Mouse (Mus musculus): Measurements from ENCODE around the gene Abca14. TPM values are rescaled to one million over a fixed set of nuclear protein-coding genes. Genes with fewer than 3 reads are reported as not detected.

The Abca14 gene
- polyA plus RNA-seq, 2 experiments: 0.03 TPM; not detected in 1

DNA sequence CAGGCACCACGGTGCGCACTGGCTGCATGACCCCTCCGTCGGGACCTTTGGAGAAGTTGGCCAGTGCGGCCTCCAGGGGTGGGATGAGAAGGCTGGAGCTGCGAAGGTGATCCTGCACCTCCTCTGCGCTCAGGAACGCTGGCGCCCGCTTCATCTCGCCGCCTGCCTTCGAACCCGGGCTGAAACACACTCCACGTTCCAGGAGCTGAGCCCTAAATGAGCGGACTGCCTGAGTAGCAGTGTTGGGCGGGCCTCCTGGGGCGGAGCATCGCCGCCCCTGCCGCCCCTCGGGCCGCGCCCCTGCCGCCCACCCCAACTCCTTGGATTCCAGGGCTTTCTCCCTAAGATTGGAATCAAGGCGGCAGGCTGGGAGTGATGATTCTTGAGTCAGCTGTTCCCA lies 2.0 kb upstream of the Abca14 start, which contains the start of gene Crym:
Crym (minus strand) TSS at position 341 of the 400 bp plus-strand sequence.
- Histone ChIP-seq H3K9me3 (ENCODE audit: control insufficient read depth, low read length) (no peaks in the 10 kb centered on the region), H3K4me3 (ENCODE audit: insufficient read depth in 1 of 2, low read depth in 2 of 2, low read length in 2 of 2) (no peak within 1 kb of the TSS), H3K4me1 (replicated peaks; ENCODE audit: control insufficient read depth in 2 of 2, insufficient read depth in 2 of 2, low read length in 1 of 2) (no peaks in the 10 kb centered on the region), H3K36me3 (replicated peaks; ENCODE audit: control insufficient read depth, insufficient read depth, low read depth) (no peaks in the 10 kb centered on the region), H3K27ac (no peak within 1 kb of the TSS), H3K9ac (replicated peaks) (no peak within 1 kb of the TSS), H3K4me2 (ENCODE audit: low read depth) (no peak within 1 kb of the TSS; the same call in 1 of the 2 replicates), H3K27me3 (ENCODE audit: control insufficient read depth, insufficient read depth, low read length) (0 out of 2 replicates have a peak, but pooled peaks cover 2% of the 10 kb centered on the region)
- 7% methylated on average over 26 of the region's 26 CpGs for WGBS (ENCODE audit: insufficient replicate concordance)
- ATAC-seq (ENCODE audit: insufficient read depth) (no peak), DNase-seq (ENCODE audit: low read depth in 3 of 3, low spot score in 3 of 3) (no peak)
- TF ChIP-seq EP300 (IDR thresholded peaks at IDR 0.05; ENCODE audit: low read depth) (no peak), CTCF (IDR thresholded peaks at IDR 0.05; ENCODE audit: low read depth) (no peak)

DNA sequence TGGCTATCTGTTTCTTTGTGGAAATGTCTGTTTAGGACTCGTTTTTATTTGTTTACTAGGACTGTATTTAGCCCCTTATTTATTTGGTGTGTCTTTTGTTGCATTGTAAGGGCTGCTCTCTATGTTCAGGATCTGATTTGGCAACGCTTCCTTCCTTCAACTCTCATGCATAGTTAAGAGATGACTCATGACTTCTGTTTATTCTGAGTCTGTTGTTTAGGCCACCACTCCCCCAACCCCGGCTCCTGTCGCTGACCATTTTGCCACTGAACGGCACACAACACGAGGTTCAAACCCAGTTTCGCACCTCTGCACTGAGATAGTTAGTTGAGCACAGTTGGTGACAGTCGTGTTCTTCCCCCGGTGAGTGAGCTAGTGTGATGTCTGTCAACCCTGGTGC lies 2.2 kb downstream of the Abca14 start:
- H3K27me3 ChIP-seq (ENCODE audit: control insufficient read depth, insufficient read depth, low read length): no peaks in the 10 kb centered on the region
- H3K27ac ChIP-seq: no peak overlapping the region
- ATAC-seq (ENCODE audit: insufficient read depth) (no peak), DNase-seq (ENCODE audit: low read depth in 3 of 3, low spot score in 3 of 3) (no peak)
- no peaks in the 10 kb centered on the region for H3K9me3 ChIP-seq (ENCODE audit: control insufficient read depth, low read length)
- H3K36me3 ChIP-seq (replicated peaks; ENCODE audit: control insufficient read depth, insufficient read depth, low read depth): no peaks in the 10 kb centered on the region
- no peak overlapping the region for H3K9ac ChIP-seq (replicated peaks)
- no peaks in the 10 kb centered on the region for H3K4me1 ChIP-seq (replicated peaks; ENCODE audit: control insufficient read depth in 2 of 2, insufficient read depth in 2 of 2, low read length in 1 of 2)
- no peak overlapping the region for H3K4me2 ChIP-seq (ENCODE audit: low read depth)
- H3K4me3 ChIP-seq (ENCODE audit: insufficient read depth in 1 of 2, low read depth in 2 of 2, low read length in 2 of 2): no peak overlapping the region
- 22% methylated on average over 9 of the region's 9 CpGs for WGBS (ENCODE audit: insufficient replicate concordance)
- TF ChIP-seq CTCF (IDR thresholded peaks at IDR 0.05; ENCODE audit: low read depth) (no peak), EP300 (IDR thresholded peaks at IDR 0.05; ENCODE audit: low read depth) (no peak)

DNA sequence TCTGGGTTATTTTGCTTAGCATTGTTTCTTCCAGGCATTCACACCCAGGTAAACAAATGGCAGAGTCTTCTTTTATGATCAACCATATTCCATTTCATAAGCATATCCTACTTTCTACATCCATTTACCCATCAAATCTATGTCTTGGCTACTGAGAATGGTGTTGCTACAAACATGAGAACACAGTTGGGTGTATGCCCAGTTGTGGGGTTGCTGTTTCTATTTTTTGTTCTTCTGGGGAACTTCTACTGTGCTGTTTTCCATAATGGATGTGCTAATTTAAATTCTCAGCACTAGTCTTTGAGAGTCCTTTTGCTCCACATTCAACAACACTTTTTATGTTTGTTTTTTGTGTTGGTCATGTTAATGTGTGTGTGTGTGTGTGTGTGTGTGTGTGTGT lies 24.8 kb downstream of the Abca14 start:
- ATAC-seq (ENCODE audit: insufficient read depth) (no peak), DNase-seq (ENCODE audit: low read depth in 3 of 3, low spot score in 3 of 3) (no peak)
- Histone ChIP-seq H3K9ac (replicated peaks) (no peak overlapping the region), H3K27me3 (ENCODE audit: control insufficient read depth, insufficient read depth, low read length) (no peaks in the 10 kb centered on the region), H3K36me3 (replicated peaks; ENCODE audit: control insufficient read depth, insufficient read depth, low read depth) (no peaks in the 10 kb centered on the region), H3K9me3 (ENCODE audit: control insufficient read depth, low read length) (no peaks in the 10 kb centered on the region), H3K4me2 (ENCODE audit: low read depth) (no peak overlapping the region), H3K27ac (no peak overlapping the region), H3K4me3 (ENCODE audit: insufficient read depth in 1 of 2, low read depth in 2 of 2, low read length in 2 of 2) (no peak overlapping the region), H3K4me1 (replicated peaks; ENCODE audit: control insufficient read depth in 2 of 2, insufficient read depth in 2 of 2, low read length in 1 of 2) (no peaks in the 10 kb centered on the region)
- TF ChIP-seq CTCF (IDR thresholded peaks at IDR 0.05; ENCODE audit: low read depth) (no peak), EP300 (IDR thresholded peaks at IDR 0.05; ENCODE audit: low read depth) (no peak)

DNA sequence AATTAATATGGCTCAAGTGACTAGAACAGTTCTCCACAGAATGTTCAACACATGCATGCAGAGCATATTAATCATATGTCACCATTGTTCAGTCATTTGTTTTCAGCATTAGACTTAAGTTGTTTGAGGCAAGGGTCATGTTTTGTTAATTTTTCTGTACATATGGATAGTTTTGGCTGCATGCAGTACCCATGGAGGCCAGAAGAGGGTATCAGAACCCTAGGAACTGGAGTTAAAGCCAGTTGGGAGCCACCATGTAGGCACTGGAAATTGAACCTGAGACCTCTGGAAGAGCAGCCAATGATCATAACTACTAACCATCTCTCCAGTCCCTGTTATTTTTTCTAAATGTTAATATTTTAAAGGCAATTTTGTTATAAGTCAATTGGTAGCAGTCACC lies 37.3 kb downstream of the Abca14 start:
- DNase-seq (ENCODE audit: low read depth in 3 of 3, low spot score in 3 of 3): no peak
- Histone ChIP-seq H3K4me2 (ENCODE audit: low read depth) (no peak overlapping the region), H3K4me1 (replicated peaks; ENCODE audit: control insufficient read depth in 2 of 2, insufficient read depth in 2 of 2, low read length in 1 of 2) (no peaks in the 10 kb centered on the region), H3K36me3 (replicated peaks; ENCODE audit: control insufficient read depth, insufficient read depth, low read depth) (no peaks in the 10 kb centered on the region), H3K27me3 (ENCODE audit: control insufficient read depth, insufficient read depth, low read length) (no peaks in the 10 kb centered on the region), H3K4me3 (ENCODE audit: insufficient read depth in 1 of 2, low read depth in 2 of 2, low read length in 2 of 2) (no peak overlapping the region), H3K27ac (no peak overlapping the region), H3K9ac (replicated peaks) (no peak overlapping the region), H3K9me3 (ENCODE audit: control insufficient read depth, low read length) (no peaks in the 10 kb centered on the region)
- TF ChIP-seq CTCF (IDR thresholded peaks at IDR 0.05; ENCODE audit: low read depth) (peak; percentile 39), EP300 (IDR thresholded peaks at IDR 0.05; ENCODE audit: low read depth) (no peak)
- ATAC-seq (ENCODE audit: insufficient read depth): no peak

DNA sequence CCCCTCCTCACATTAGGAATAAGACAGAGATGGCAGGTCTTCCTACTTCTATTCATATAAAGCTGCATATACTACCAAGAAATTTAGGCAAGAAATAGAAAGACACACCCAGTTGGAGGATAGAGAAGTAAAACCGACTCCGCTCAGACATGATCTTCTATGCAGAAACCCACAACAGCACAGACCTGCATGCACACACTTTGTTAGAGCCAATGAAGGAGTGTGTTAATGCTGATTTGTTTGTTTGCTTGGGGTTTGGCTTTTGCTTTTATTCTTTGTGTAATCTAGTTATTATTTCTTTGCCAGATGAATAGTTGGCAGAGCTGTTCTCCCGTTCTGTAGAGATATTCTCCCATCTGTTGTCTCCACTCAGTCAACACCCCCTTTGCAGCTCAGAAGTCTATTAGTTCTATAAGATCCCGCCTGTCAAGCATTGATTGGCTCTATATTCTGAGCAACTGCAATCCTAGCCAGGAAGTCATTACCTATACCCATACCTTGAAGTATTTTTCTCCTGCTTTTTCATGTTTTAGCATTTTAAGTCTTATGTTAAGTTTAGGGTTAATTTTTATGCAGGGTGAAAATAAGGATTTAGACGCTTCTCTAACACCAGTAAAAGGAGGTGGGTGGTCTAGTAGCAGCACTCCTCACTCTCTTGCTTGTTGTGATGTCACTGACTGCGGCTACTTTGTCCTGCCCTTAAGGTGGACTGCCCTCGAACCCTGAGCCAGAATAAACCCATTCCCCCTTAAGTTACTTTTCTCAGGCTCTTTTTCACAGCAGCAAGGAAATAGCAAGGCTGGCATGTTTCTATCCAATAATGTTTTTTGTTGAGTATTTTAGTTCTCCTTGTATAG lies 67.6 kb downstream of the Abca14 start:
- Histone ChIP-seq H3K36me3 (replicated peaks; ENCODE audit: control insufficient read depth, insufficient read depth, low read depth) (no peaks in the 10 kb centered on the region), H3K9me3 (ENCODE audit: control insufficient read depth, low read length) (no peaks in the 10 kb centered on the region), H3K4me1 (replicated peaks; ENCODE audit: control insufficient read depth in 2 of 2, insufficient read depth in 2 of 2, low read length in 1 of 2) (no peaks in the 10 kb centered on the region), H3K4me3 (ENCODE audit: insufficient read depth in 1 of 2, low read depth in 2 of 2, low read length in 2 of 2) (no peak overlapping the region), H3K27ac (no peak overlapping the region), H3K9ac (replicated peaks) (no peak overlapping the region), H3K4me2 (ENCODE audit: low read depth) (no peak overlapping the region), H3K27me3 (ENCODE audit: control insufficient read depth, insufficient read depth, low read length) (no peaks in the 10 kb centered on the region)
- TF ChIP-seq EP300 (IDR thresholded peaks at IDR 0.05; ENCODE audit: low read depth): no peak
- TF ChIP-seq CTCF (IDR thresholded peaks at IDR 0.05; ENCODE audit: low read depth): no peak
- ATAC-seq (ENCODE audit: insufficient read depth) (no peak), DNase-seq (ENCODE audit: low read depth in 3 of 3, low spot score in 3 of 3) (no peak)
- 56% methylated on average over 7 of the region's 7 CpGs for WGBS (ENCODE audit: insufficient replicate concordance)

Data from liver, embryonic 14.5 days (tissue).